Mouse (Mus musculus) megakaryocyte-erythroid progenitor cell, adult 5 weeks (primary cell): ENCODE results near the gene Gm6205. TPM values are rescaled to one million over a fixed set of nuclear protein-coding genes. Genes with fewer than 3 reads are reported as not detected.

ENCODE experiments used
- polyA plus RNA-seq: library from polyadenylated mRNA; stranded (reverse); fragments of >175 nt; gene quantifications from 2 replicates; pipeline ENCODE4 v1.2.3, GENCODE M21; 2012

Gm6205 gene
- not detected in 2 replicates for polyA plus RNA-seq

GRCm38 (mm10) chr5:94648082-94648481, at the start of gene Gm6205:
Gene Gm6205 (plus strand): TSS chr5:94648382.

GRCm38 (mm10) chr5:94616242-94616641, 31.9 kb upstream of the Gm6205 start, which contains the start of gene Gm3147:
Gene Gm3147 (minus strand): TSS chr5:94616342.

GRCm38 (mm10) chr5:94623679-94624078, 24.5 kb upstream of the Gm6205 start, which contains the start of gene Gm6509:
Gene Gm6509 (plus strand): TSS chr5:94623979.

Other genes with a start within 250 kb of the Gm6205 start
- not detected in 2 replicates for gene Gm7682, start 202.6 kb upstream of the Gm6205 start, polyA plus RNA-seq
- not detected in 2 replicates for gene Gm3139, start 122.1 kb upstream of the Gm6205 start, polyA plus RNA-seq
- not detected in 2 replicates for gene Gm3147, start 32.0 kb upstream of the Gm6205 start, polyA plus RNA-seq
- gene Gm6509, start 24.4 kb upstream of the Gm6205 start, polyA plus RNA-seq: not detected in 2 replicates
- not detected in 2 replicates for gene Gm3183, start 217.1 kb downstream of the Gm6205 start, polyA plus RNA-seq